Mouse (Mus musculus): ENCODE data around the gene Fermt2.

GRCm38 (mm10) chr14:45530364-45531345 is 737 bp upstream of the Fermt2 start:
- TF ChIP-seq CTCF (IDR thresholded peaks at IDR 0.05; ENCODE audit: control insufficient read depth, insufficient read depth, low read length) (no peak), POLR2A (IDR thresholded peaks at IDR 0.05; ENCODE audit: borderline replicate concordance, control insufficient read depth, low read depth, low read length) (no peak)
